Mouse (Mus musculus): ENCODE data around the gene Cyp19a1.

Cyp19a1 gene

DNA sequence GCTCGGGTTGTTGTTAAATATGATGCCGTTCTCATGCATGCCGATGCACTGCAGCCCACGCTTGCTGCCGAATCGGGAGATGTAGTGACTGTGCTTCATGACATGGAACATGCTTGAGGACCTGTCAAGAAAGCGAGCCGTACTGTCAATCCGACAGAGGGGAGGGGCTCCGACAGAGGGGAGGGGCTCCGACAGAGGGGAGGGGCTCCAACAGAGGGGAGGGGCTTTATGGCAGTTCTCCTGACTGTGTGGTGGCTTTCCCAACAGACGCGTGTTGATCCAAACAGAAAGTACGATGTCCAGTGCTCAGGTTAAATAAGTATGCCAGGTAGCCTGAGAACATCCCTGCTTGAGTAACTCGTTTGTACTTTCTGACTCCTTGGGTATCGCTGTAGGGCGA lies 87.7 kb downstream of the Cyp19a1 start:
- in situ Hi-C loops (cut with MboI, MseI) = loop anchor here in 1 of 2 experiments (10.0 to 25.0 kb wide), 2 partner anchors 235 to 457 kb away; no protein-coding TSS in a partner anchor

GRCm38 (mm10) chr9:54169489-54169888 lies 98.4 kb downstream of the Cyp19a1 start:
- in situ Hi-C loops (cut with MboI, MseI) = no loop called here

GRCm38 (mm10) chr9:54168425-54168824 lies 99.5 kb downstream of the Cyp19a1 start:
- in situ Hi-C loops (cut with MboI, MseI) = no loop called here

DNA sequence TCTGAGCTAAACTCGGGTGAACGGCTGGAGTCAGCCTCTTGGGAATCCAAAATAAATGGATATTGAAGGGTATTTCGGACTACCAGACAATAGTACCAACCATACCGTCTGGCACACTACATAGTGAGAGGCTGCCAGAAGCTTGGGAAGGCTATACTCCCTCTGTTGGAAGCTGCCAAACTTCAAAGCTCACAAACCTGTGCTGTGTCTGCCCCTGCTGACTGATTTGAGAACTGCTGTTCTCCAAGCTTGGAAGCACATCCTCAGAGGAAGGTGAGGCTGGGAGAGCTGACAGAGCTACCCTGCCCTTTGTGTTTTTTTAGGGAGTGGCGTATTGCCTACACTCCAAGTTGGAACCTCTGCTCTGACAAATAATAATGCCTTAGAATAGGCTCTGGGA lies 104.8 kb downstream of the Cyp19a1 start:
- in situ Hi-C loops (cut with MboI, MseI) = no loop called here

DNA sequence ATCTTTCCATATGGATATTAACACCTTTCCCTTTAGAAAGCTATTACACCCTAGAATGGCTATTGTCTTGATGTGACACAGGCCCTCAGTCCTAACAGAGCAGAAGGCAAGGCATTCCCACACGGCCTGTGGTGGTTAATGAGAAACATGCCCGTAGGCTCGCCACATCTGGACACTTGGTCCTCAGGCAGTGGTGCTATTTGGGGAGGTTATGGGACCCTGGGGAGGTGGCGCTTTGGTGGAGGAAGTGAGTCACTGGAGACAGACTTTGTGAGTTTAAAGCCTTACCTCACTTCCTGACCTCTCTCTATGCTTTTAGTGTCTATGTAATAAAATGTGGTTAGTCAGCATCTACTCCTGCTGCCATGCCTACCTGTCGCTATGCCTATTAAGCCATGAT lies 114.2 kb downstream of the Cyp19a1 start:
- in situ Hi-C loops (cut with MboI, MseI) = no loop called here

DNA sequence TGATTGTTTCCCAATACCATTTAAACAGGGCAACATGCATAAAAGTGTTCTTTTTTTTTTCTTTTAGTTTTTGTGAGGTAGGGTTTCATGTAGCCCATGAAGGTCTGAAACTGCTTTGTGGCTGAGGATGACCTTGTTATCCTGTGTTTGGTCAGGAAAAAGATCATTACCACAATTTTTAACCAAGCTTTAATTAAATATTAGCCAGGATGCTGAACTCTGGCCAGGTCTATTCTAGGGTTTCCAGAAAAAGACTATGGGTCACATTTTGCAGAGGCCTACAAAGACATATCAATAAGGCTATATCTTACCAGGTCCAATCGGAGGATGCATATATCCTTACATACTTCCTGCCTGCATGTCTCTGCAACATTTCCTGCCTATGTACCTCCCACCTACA lies 128.7 kb downstream of the Cyp19a1 start:
- in situ Hi-C loops (cut with MboI, MseI) = no loop called here

Data from T-helper 17 cell (primary cell).